Mouse (Mus musculus): ENCODE measurements at regions not wholly inside any gene's neighbourhood (a gene's known extent, or its start where the extent isn't known, plus 50 kb on each side); places are given as distances from the start of the nearest gene placed in this dataset.
"Not testable (repeated sequence)": the region's sequence is repeated elsewhere in the genome, so short reads cannot be mapped to it uniquely, and the experiment has no call there.

GRCm38 (mm10) chr19:35247531-35247930 lies 325.4 kb downstream of the Kif20b start:
- 76% methylated on average over 6 of the region's 6 CpGs for WGBS
- DNase-seq, result no peak

GRCm38 (mm10) chr19:35258634-35259033 lies 336.5 kb downstream of the Kif20b start:
- H3K4me1 ChIP-seq (ENCODE audit: control insufficient read depth, insufficient read depth, low read length), result not testable (repeated sequence)
- WGBS, result 74% methylated on average over 3 of the region's 3 CpGs

More at GRCm38 (mm10) chr19:35247531-35247930, 325.4 kb downstream of the Kif20b start:
- Histone ChIP-seq H3K4me1 (ENCODE audit: control insufficient read depth, insufficient read depth, low read length) (no peaks in the 10 kb centered on the region), H3K4me3 (replicated peaks; ENCODE audit: extremely low read depth, low read depth, low read length) (no peak overlapping the region)
- TF ChIP-seq CTCF (IDR thresholded peaks at IDR 0.05; ENCODE audit: insufficient read depth, low read length), result no peak
- no peak for TF ChIP-seq POLR2A (IDR thresholded peaks at IDR 0.05; ENCODE audit: borderline replicate concordance, extremely low read depth, low read depth, low read length)

GRCm38 (mm10) chr19:35263101-35263500 lies 340.9 kb downstream of the Kif20b start:
- no peak for DNase-seq
- Histone ChIP-seq H3K4me1 (ENCODE audit: control insufficient read depth, insufficient read depth, low read length) (no peaks in the 10 kb centered on the region), H3K4me3 (replicated peaks; ENCODE audit: extremely low read depth, low read depth, low read length) (no peak overlapping the region)
- TF ChIP-seq POLR2A (IDR thresholded peaks at IDR 0.05; ENCODE audit: borderline replicate concordance, extremely low read depth, low read depth, low read length) (no peak), CTCF (IDR thresholded peaks at IDR 0.05; ENCODE audit: insufficient read depth, low read length) (no peak)

More at GRCm38 (mm10) chr19:35258634-35259033, 336.5 kb downstream of the Kif20b start:
- DNase-seq; H3K4me3 ChIP-seq (replicated peaks; ENCODE audit: extremely low read depth, low read depth, low read length): not testable (repeated sequence)

GRCm38 (mm10) chr19:35278395-35278794 lies 356.2 kb downstream of the Kif20b start:
- no peak for DNase-seq
- no peak overlapping the region for H3K4me3 ChIP-seq (replicated peaks; ENCODE audit: extremely low read depth, low read depth, low read length)
- H3K4me1 ChIP-seq (ENCODE audit: control insufficient read depth, insufficient read depth, low read length), result no peaks in the 10 kb centered on the region
- no peak for TF ChIP-seq CTCF (IDR thresholded peaks at IDR 0.05; ENCODE audit: insufficient read depth, low read length)
- no peak for TF ChIP-seq POLR2A (IDR thresholded peaks at IDR 0.05; ENCODE audit: borderline replicate concordance, extremely low read depth, low read depth, low read length)
- 59% methylated on average over 2 of the region's 2 CpGs for WGBS

- WGBS, result 77% methylated on average over 4 of the region's 4 CpGs
- no peak overlapping the region for H3K4me3 ChIP-seq (replicated peaks; ENCODE audit: extremely low read depth, low read depth, low read length)
- no peaks in the 10 kb centered on the region for H3K4me1 ChIP-seq (ENCODE audit: control insufficient read depth, insufficient read depth, low read length)
- no peak for DNase-seq
- TF ChIP-seq CTCF (IDR thresholded peaks at IDR 0.05; ENCODE audit: insufficient read depth, low read length) (no peak), POLR2A (IDR thresholded peaks at IDR 0.05; ENCODE audit: borderline replicate concordance, extremely low read depth, low read depth, low read length) (no peak)
Observed at GRCm38 (mm10) chr19:35282775-35283447, 360.8 kb downstream of the Kif20b start.

- Histone ChIP-seq H3K4me1 (ENCODE audit: control insufficient read depth, insufficient read depth, low read length) (no peaks in the 10 kb centered on the region), H3K4me3 (replicated peaks; ENCODE audit: extremely low read depth, low read depth, low read length) (no peak overlapping the region)
- no peak for DNase-seq
- WGBS, result 64% methylated on average over 2 of the region's 2 CpGs
- TF ChIP-seq POLR2A (IDR thresholded peaks at IDR 0.05; ENCODE audit: borderline replicate concordance, extremely low read depth, low read depth, low read length), result no peak
- no peak for TF ChIP-seq CTCF (IDR thresholded peaks at IDR 0.05; ENCODE audit: insufficient read depth, low read length)
Observed at GRCm38 (mm10) chr19:35298846-35299245, 376.7 kb downstream of the Kif20b start.

- Histone ChIP-seq H3K4me3 (replicated peaks; ENCODE audit: extremely low read depth, low read depth, low read length) (no peak overlapping the region), H3K4me1 (ENCODE audit: control insufficient read depth, insufficient read depth, low read length) (no peaks in the 10 kb centered on the region)
- WGBS, result 78% methylated on average over 3 of the region's 3 CpGs
- no peak for DNase-seq
- no peak for TF ChIP-seq CTCF (IDR thresholded peaks at IDR 0.05; ENCODE audit: insufficient read depth, low read length)
- TF ChIP-seq POLR2A (IDR thresholded peaks at IDR 0.05; ENCODE audit: borderline replicate concordance, extremely low read depth, low read depth, low read length), result no peak
Observed at GRCm38 (mm10) chr19:35302723-35303270, 380.6 kb downstream of the Kif20b start.
